Mouse (Mus musculus) C2C12 (cell line): ENCODE results near the gene Clpp.

Experiments used
- CTCF ChIP-seq: IDR thresholded peaks from one replicate; pipeline ENCODE4 v1.5.1; 2011; ENCODE audit not compliant: control insufficient read depth, insufficient read depth, insufficient read length
- MAX ChIP-seq: IDR thresholded peaks from one replicate; pipeline ENCODE4 v1.6.1; 2011; ENCODE audit warnings: mild to moderate bottlenecking, control low read depth
- MYOG ChIP-seq: IDR thresholded peaks from one replicate; pipeline ENCODE4 v1.6.1; 2011; ENCODE audit not compliant: control insufficient read depth, insufficient read length; ENCODE audit errors: extremely low read depth

GRCm38 (mm10) chr17:57003994-57004393 is 13.9 kb downstream of the Clpp start:
- no peak for TF ChIP-seq MAX
- no peak for TF ChIP-seq CTCF
- no peak for TF ChIP-seq MYOG
